Mouse (Mus musculus): ENCODE data around the gene Fmo1. TPM values are rescaled to one million over a fixed set of nuclear protein-coding genes. Genes with fewer than 3 reads are reported as not detected.

Gene Fmo1
- total and polyA plus RNA-seq, 3 experiments = 1.8 TPM; not detected in 2

GRCm38 (mm10) chr1:162815381-162816127 is 50.9 kb downstream of the Fmo1 start:
- Histone ChIP-seq H3K4me3 (ENCODE audit: control insufficient read depth in 1 of 2, insufficient read depth in 1 of 2, low read depth in 2 of 2, low read length in 2 of 2) (no peak overlapping the region), H3K27ac (ENCODE audit: control insufficient read depth, low read depth, low read length) (no peak overlapping the region), H3K9me3 (replicated peaks; ENCODE audit: insufficient read depth, low read length) (no peaks in the 10 kb centered on the region), H3K36me3 (ENCODE audit: control insufficient read depth in 1 of 2, insufficient read depth in 2 of 2, low read length in 2 of 2) (no peaks in the 10 kb centered on the region), H3K9ac (ENCODE audit: control insufficient read depth, low read depth, low read length, poor library complexity, severe bottlenecking) (no peak overlapping the region), H3K79me2 (ENCODE audit: control insufficient read depth, insufficient read depth, low read length, poor library complexity) (no peaks in the 10 kb centered on the region), H3K27me3 (ENCODE audit: control insufficient read depth in 1 of 2, insufficient read depth in 2 of 2, low read length in 2 of 2) (no peaks in the 10 kb centered on the region), H3K4me1 (ENCODE audit: control insufficient read depth in 1 of 2, insufficient read depth in 2 of 2, low read length in 2 of 2) (no peaks in the 10 kb centered on the region)
- no peak for DNase-seq (ENCODE audit: low read depth, low spot score)
- no peak for TF ChIP-seq KAT2A (conservative IDR thresholded peaks at IDR 0.05; ENCODE audit: low read depth, low read length)
- TF ChIP-seq NELFE (IDR thresholded peaks at IDR 0.05; ENCODE audit: low read depth, low read length) = no peak
- no peak for TF ChIP-seq RAD21 (IDR thresholded peaks at IDR 0.05; ENCODE audit: low read depth, low read length)
- no peak for TF ChIP-seq GABPA (IDR thresholded peaks at IDR 0.05; ENCODE audit: low read depth, low read length)
- no peak for TF ChIP-seq ZC3H11A (IDR thresholded peaks at IDR 0.05; ENCODE audit: low read depth, low read length)
- TF ChIP-seq POLR2AphosphoS2 (IDR thresholded peaks at IDR 0.05; ENCODE audit: low read length) = no peak
- TF ChIP-seq POLR2AphosphoS5 (IDR thresholded peaks at IDR 0.05; ENCODE audit: borderline replicate concordance, low read depth, low read length) = no peak
- TF ChIP-seq POLR2A (IDR thresholded peaks at IDR 0.05; ENCODE audit: control insufficient read depth in 1 of 2, insufficient read depth in 1 of 2, low read depth in 1 of 2, low read length in 2 of 2, poor library complexity in 1 of 2) = no peak
- TF ChIP-seq MEF2A (IDR thresholded peaks at IDR 0.05; ENCODE audit: extremely low read depth, insufficient replicate concordance, low read depth, low read length, poor library complexity, severe bottlenecking) = no peak
- no peak for TF ChIP-seq NRF1 (IDR thresholded peaks at IDR 0.05; ENCODE audit: insufficient read depth, low read depth, low read length, poor library complexity, severe bottlenecking)
- TF ChIP-seq UBTF (IDR thresholded peaks at IDR 0.05; ENCODE audit: borderline replicate concordance, insufficient read depth, low read depth, low read length) = no peak
- no peak for TF ChIP-seq SIN3A (IDR thresholded peaks at IDR 0.05; ENCODE audit: low read length)
- TF ChIP-seq TAL1 (IDR thresholded peaks at IDR 0.05; ENCODE audit: low read length) = no peak
- TF ChIP-seq SMC3 (IDR thresholded peaks at IDR 0.05; ENCODE audit: low read depth, low read length) = no peak
- TF ChIP-seq EP300 (IDR thresholded peaks at IDR 0.05; ENCODE audit: low read depth in 1 of 2, low read length in 2 of 2) = no peak

- no peak for DNase-seq (ENCODE audit: low read depth, low spot score)
- Histone ChIP-seq H3K36me3 (ENCODE audit: control insufficient read depth in 1 of 2, insufficient read depth in 2 of 2, low read length in 2 of 2) (no peaks in the 10 kb centered on the region), H3K9me3 (replicated peaks; ENCODE audit: insufficient read depth, low read length) (no peaks in the 10 kb centered on the region), H3K79me2 (ENCODE audit: control insufficient read depth, insufficient read depth, low read length, poor library complexity) (no peaks in the 10 kb centered on the region), H3K4me1 (ENCODE audit: control insufficient read depth in 1 of 2, insufficient read depth in 2 of 2, low read length in 2 of 2) (no peaks in the 10 kb centered on the region), H3K9ac (ENCODE audit: control insufficient read depth, low read depth, low read length, poor library complexity, severe bottlenecking) (no peak overlapping the region), H3K4me3 (ENCODE audit: control insufficient read depth in 1 of 2, insufficient read depth in 1 of 2, low read depth in 2 of 2, low read length in 2 of 2) (no peak overlapping the region), H3K27me3 (ENCODE audit: control insufficient read depth in 1 of 2, insufficient read depth in 2 of 2, low read length in 2 of 2) (no peaks in the 10 kb centered on the region), H3K27ac (ENCODE audit: control insufficient read depth, low read depth, low read length) (no peak overlapping the region)
- TF ChIP-seq CTCF (IDR thresholded peaks at IDR 0.05 in 2 of 3, conservative IDR thresholded peaks at IDR 0.05 in 1 of 3; ENCODE audit: control insufficient read depth in 1 of 3, insufficient read depth in 1 of 3, low read depth in 2 of 3, low read length in 3 of 3, poor library complexity in 1 of 3, severe bottlenecking in 1 of 3) (no peak), BHLHE40 (IDR thresholded peaks at IDR 0.05; ENCODE audit: borderline replicate concordance, low read depth, low read length) (no peak), HCFC1 (IDR thresholded peaks at IDR 0.05; ENCODE audit: low read depth, low read length) (no peak), POLR2AphosphoS2 (IDR thresholded peaks at IDR 0.05; ENCODE audit: low read length) (no peak), CHD2 (IDR thresholded peaks at IDR 0.05; ENCODE audit: low read length) (no peak), MXI1 (IDR thresholded peaks at IDR 0.05; ENCODE audit: low read depth, low read length) (no peak), SIN3A (IDR thresholded peaks at IDR 0.05; ENCODE audit: low read length) (no peak), CHD1 (IDR thresholded peaks at IDR 0.05; ENCODE audit: low read depth, low read length) (no peak), MYB (IDR thresholded peaks at IDR 0.05; ENCODE audit: low read depth, low read length) (no peak), EP300 (IDR thresholded peaks at IDR 0.05; ENCODE audit: low read depth in 1 of 2, low read length in 2 of 2) (no peak), USF2 (IDR thresholded peaks at IDR 0.05; ENCODE audit: borderline replicate concordance in 1 of 2, insufficient read depth in 1 of 2, low read depth in 1 of 2, low read length in 2 of 2) (no peak), RAD21 (IDR thresholded peaks at IDR 0.05; ENCODE audit: low read depth, low read length) (no peak), KAT2A (conservative IDR thresholded peaks at IDR 0.05; ENCODE audit: low read depth, low read length) (no peak), ETS1 (IDR thresholded peaks at IDR 0.05; ENCODE audit: low read depth, low read length) (no peak), TAL1 (IDR thresholded peaks at IDR 0.05; ENCODE audit: low read length) (no peak)
These were observed 51.5 kb downstream of the Fmo1 start for GRCm38 (mm10) chr1:162814932-162815331.
